Mouse (Mus musculus): ENCODE data around the gene Slc24a5. TPM values are rescaled to one million over a fixed set of nuclear protein-coding genes. Genes with fewer than 3 reads are reported as not detected.

The Slc24a5 gene
- total and polyA plus RNA-seq, 2 experiments from 2014 or later = 1.1 TPM; not detected in 1

GRCm38 (mm10) chr2:125122624-125123476 is 54.9 kb downstream of the Slc24a5 start:
- WGBS = 2% methylated on average over 36 of the region's 59 CpGs
- H3K27ac ChIP-seq (ENCODE audit: low read depth) = peak overlapping the region; percentile 77
- H3K9ac ChIP-seq (replicated peaks; ENCODE audit: low read depth, low read length) = peak overlapping the region; percentile 77
- peak; percentile 73 for ATAC-seq (ENCODE audit: insufficient read depth, low read depth)
- peak; percentile 27 for DNase-seq (ENCODE audit: low spot score)
- H3K36me3 ChIP-seq (replicated peaks; ENCODE audit: control insufficient read depth, insufficient read depth, low read length) = no peaks in the 10 kb centered on the region
- H3K4me1 ChIP-seq (ENCODE audit: control insufficient read depth, insufficient read depth) = peaks cover 17% of the 10 kb centered on the region; the same call in 1 of the 2 replicates
- peak overlapping the region; percentile 78 for H3K4me2 ChIP-seq (ENCODE audit: low read depth, low read length)
- peak overlapping the region; percentile 62 for H3K4me3 ChIP-seq (ENCODE audit: low read depth, low read length)
- H3K9me3 ChIP-seq (replicated peaks; ENCODE audit: control insufficient read depth, low read length) = no peaks in the 10 kb centered on the region
- no peak for TF ChIP-seq EP300 (IDR thresholded peaks at IDR 0.05; ENCODE audit: low read depth)
- no peak for TF ChIP-seq CTCF (IDR thresholded peaks at IDR 0.05; ENCODE audit: low read depth)
- no peaks in the 10 kb centered on the region for H3K27me3 ChIP-seq (ENCODE audit: control insufficient read depth, insufficient read depth, low read length)

DNA sequence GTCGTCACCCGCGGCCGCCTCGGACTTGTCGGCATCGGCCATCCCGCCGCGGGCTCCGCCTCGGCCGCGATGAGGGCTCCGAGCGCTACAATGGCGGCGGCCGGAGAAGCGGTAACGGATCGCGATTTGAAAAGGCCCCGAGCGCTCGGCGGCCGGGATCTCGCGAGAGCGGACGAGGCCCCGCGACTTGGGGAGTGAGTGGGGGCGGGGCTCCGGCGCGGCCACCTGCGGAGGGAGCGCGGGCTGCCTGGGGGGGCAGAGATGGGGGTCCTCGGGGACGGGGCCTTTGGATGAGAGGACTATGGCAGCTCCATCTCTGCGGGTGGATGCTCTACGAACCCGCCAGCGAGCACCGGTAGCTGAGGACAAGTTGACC is 55.5 kb downstream of the Slc24a5 start, which contains the start of gene Myef2:
Gene Myef2 (minus strand): TSS at position 185 of the 376 bp plus-strand sequence.
- ATAC-seq (ENCODE audit: insufficient read depth, low read depth) (peak; percentile 93), DNase-seq (ENCODE audit: low spot score) (peak; percentile 77)
- H3K4me1 ChIP-seq (ENCODE audit: control insufficient read depth, insufficient read depth) = peaks cover 17% of the 10 kb centered on the region; the same call in 1 of the 2 replicates
- peak within 1 kb of the TSS; percentile 78 for H3K4me2 ChIP-seq (ENCODE audit: low read depth, low read length)
- peak within 1 kb of the TSS; percentile 77 for H3K27ac ChIP-seq (ENCODE audit: low read depth)
- no peaks in the 10 kb centered on the region for H3K36me3 ChIP-seq (replicated peaks; ENCODE audit: control insufficient read depth, insufficient read depth, low read length)
- H3K4me3 ChIP-seq (ENCODE audit: low read depth, low read length) = peak within 1 kb of the TSS; percentile 62
- TF ChIP-seq CTCF (IDR thresholded peaks at IDR 0.05; ENCODE audit: low read depth) = no peak
- peak; percentile 87 for TF ChIP-seq EP300 (IDR thresholded peaks at IDR 0.05; ENCODE audit: low read depth)
- H3K27me3 ChIP-seq (ENCODE audit: control insufficient read depth, insufficient read depth, low read length) = no peaks in the 10 kb centered on the region
- H3K9me3 ChIP-seq (replicated peaks; ENCODE audit: control insufficient read depth, low read length) = no peaks in the 10 kb centered on the region
- WGBS = 1% methylated on average over 38 of the region's 48 CpGs
- H3K9ac ChIP-seq (replicated peaks; ENCODE audit: low read depth, low read length) = peak within 1 kb of the TSS; percentile 77

DNA sequence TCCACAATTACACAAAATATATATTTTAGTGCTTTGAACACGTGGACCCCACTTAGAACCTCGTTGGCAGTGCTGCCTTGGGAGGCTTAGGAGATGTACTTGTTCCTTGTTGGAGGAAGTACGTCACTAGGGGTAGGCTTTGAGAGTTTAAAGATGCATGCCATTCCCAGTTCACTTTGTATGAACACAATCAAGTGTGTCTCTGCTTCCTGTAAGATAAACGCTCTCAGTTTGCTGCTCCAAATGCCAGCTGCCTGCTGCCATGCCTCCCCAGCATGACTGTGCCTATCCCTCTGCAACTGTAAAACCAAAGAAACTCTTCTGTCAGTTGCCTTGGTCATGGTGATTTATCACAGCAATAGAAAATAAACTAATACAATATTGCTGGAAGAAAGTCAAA is 57.9 kb downstream of the Slc24a5 start:
- Histone ChIP-seq H3K9ac (replicated peaks; ENCODE audit: low read depth, low read length) (no peak overlapping the region), H3K9me3 (replicated peaks; ENCODE audit: control insufficient read depth, low read length) (no peaks in the 10 kb centered on the region), H3K27ac (ENCODE audit: low read depth) (no peak overlapping the region), H3K4me1 (ENCODE audit: control insufficient read depth, insufficient read depth) (peaks cover 16% of the 10 kb centered on the region; the same call in 1 of the 2 replicates), H3K4me2 (ENCODE audit: low read depth, low read length) (no peak overlapping the region), H3K27me3 (ENCODE audit: control insufficient read depth, insufficient read depth, low read length) (no peaks in the 10 kb centered on the region), H3K36me3 (replicated peaks; ENCODE audit: control insufficient read depth, insufficient read depth, low read length) (no peaks in the 10 kb centered on the region), H3K4me3 (ENCODE audit: low read depth, low read length) (no peak overlapping the region)
- no peak for ATAC-seq (ENCODE audit: insufficient read depth, low read depth)
- 24% methylated on average over 4 of the region's 4 CpGs for WGBS
- no peak for DNase-seq (ENCODE audit: low spot score)
- TF ChIP-seq CTCF (IDR thresholded peaks at IDR 0.05; ENCODE audit: low read depth) (no peak), EP300 (IDR thresholded peaks at IDR 0.05; ENCODE audit: low read depth) (no peak)

- no peaks in the 10 kb centered on the region for H3K27me3 ChIP-seq (ENCODE audit: control insufficient read depth, insufficient read depth, low read length)
- H3K36me3 ChIP-seq (replicated peaks; ENCODE audit: control insufficient read depth, insufficient read depth, low read length) = no peaks in the 10 kb centered on the region
- H3K9me3 ChIP-seq (replicated peaks; ENCODE audit: control insufficient read depth, low read length) = no peaks in the 10 kb centered on the region
- DNase-seq (ENCODE audit: low spot score) = no peak
- H3K27ac ChIP-seq (ENCODE audit: low read depth) = no peak overlapping the region
- TF ChIP-seq EP300 (IDR thresholded peaks at IDR 0.05; ENCODE audit: low read depth) = no peak
- no peak for TF ChIP-seq CTCF (IDR thresholded peaks at IDR 0.05; ENCODE audit: low read depth)
- H3K4me3 ChIP-seq (ENCODE audit: low read depth, low read length) = no peak overlapping the region
- H3K9ac ChIP-seq (replicated peaks; ENCODE audit: low read depth, low read length) = no peak overlapping the region
- no peak for ATAC-seq (ENCODE audit: insufficient read depth, low read depth)
- WGBS = 39% methylated on average over 3 of the region's 3 CpGs
- peaks cover 8% of the 10 kb centered on the region; the same call in 1 of the 2 replicates for H3K4me1 ChIP-seq (ENCODE audit: control insufficient read depth, insufficient read depth)
- H3K4me2 ChIP-seq (ENCODE audit: low read depth, low read length) = no peak overlapping the region
Measured at GRCm38 (mm10) chr2:125126792-125127191, 58.9 kb downstream of the Slc24a5 start.

DNA sequence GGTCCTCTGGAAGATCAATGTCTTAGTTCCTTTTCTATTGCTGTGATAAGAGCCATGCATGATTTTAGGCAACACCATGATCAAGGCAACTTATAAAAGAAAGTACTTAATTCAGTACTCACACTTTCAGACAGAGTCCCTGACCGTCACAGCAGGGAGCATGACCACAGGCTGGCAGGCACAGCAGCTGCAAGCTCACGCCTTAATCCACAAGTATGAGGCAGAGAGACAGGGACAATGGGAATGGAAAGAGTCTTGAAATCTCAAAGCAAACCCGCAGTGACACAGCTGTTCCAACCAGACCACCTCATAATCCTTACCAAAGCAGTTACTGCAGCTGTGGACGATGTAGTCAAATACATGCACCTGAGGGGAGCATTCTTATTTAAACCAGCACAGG is 66.2 kb downstream of the Slc24a5 start:
- TF ChIP-seq CTCF (IDR thresholded peaks at IDR 0.05; ENCODE audit: low read depth) = no peak
- TF ChIP-seq EP300 (IDR thresholded peaks at IDR 0.05; ENCODE audit: low read depth) = no peak
- 35% methylated on average over 4 of the region's 4 CpGs for WGBS

More for the DNA sequence above, 66.2 kb downstream of the Slc24a5 start:
- no peak overlapping the region for H3K9ac ChIP-seq (replicated peaks; ENCODE audit: low read depth, low read length)
- DNase-seq (ENCODE audit: low spot score) (no peak), ATAC-seq (ENCODE audit: insufficient read depth, low read depth) (no peak)
- H3K4me1 ChIP-seq (ENCODE audit: control insufficient read depth, insufficient read depth) = peaks cover 10% of the 10 kb centered on the region
- no peak overlapping the region for H3K27ac ChIP-seq (ENCODE audit: low read depth)
- no peaks in the 10 kb centered on the region for H3K36me3 ChIP-seq (replicated peaks; ENCODE audit: control insufficient read depth, insufficient read depth, low read length)
- H3K4me3 ChIP-seq (ENCODE audit: low read depth, low read length) = no peak overlapping the region
- H3K9me3 ChIP-seq (replicated peaks; ENCODE audit: control insufficient read depth, low read length) = no peaks in the 10 kb centered on the region
- H3K4me2 ChIP-seq (ENCODE audit: low read depth, low read length) = no peak overlapping the region
- peaks cover 9% of the 10 kb centered on the region; the same call in 1 of the 2 replicates for H3K27me3 ChIP-seq (ENCODE audit: control insufficient read depth, insufficient read depth, low read length)

All from heart, postnatal 0 days (tissue).